Mouse (Mus musculus) midbrain, embryonic 13.5 days (tissue): ENCODE data around the gene Galr3. TPM values are rescaled to one million over a fixed set of nuclear protein-coding genes. Genes with fewer than 3 reads are reported as not detected.
"Not testable (repeated sequence)": the region's sequence is repeated elsewhere in the genome, so short reads cannot be mapped to it uniquely, and the experiment has no call there.

ENCODE experiments used
- ATAC-seq: fragments of 200-750 bp; cut with Nextera tagmentation; 2 replicates; pipeline ENCODE4 v1.8.0; 2017; ENCODE audit warnings: mild to moderate bottlenecking, moderate TSS enrichment, moderate library complexity
- H3K27ac ChIP-seq: fragments of 300-500 bp; sonication (generic); 2 replicates; pipeline ENCODE4 v1.5.1; 2015; ENCODE audit warnings: inconsistent platforms, mild to moderate bottlenecking, moderate library complexity
- H3K27me3 ChIP-seq: fragments of 300-500 bp; sonication (generic); 2 replicates; pipeline ENCODE4 v1.6.1; 2015; ENCODE audit warnings: mild to moderate bottlenecking, inconsistent platforms
- H3K36me3 ChIP-seq: fragments of 300-500 bp; sonication (generic); 2 replicates; pipeline ENCODE4 v1.6.1; 2015; ENCODE audit warnings: mild to moderate bottlenecking, inconsistent platforms
- H3K4me1 ChIP-seq: fragments of 300-500 bp; sonication (generic); replicated peaks from 2 replicates; pipeline ENCODE4 v1.6.1; 2015; ENCODE audit warnings: inconsistent platforms
- H3K4me2 ChIP-seq: fragments of 300-500 bp; sonication (generic); replicated peaks from 2 replicates; pipeline ENCODE4 v1.6.1; 2015; ENCODE audit warnings: moderate library complexity, mild to moderate bottlenecking, inconsistent platforms
- H3K4me3 ChIP-seq: fragments of 300-500 bp; sonication (generic); replicated peaks from 2 replicates; pipeline ENCODE4 v1.5.1; 2015; ENCODE audit warnings: mild to moderate bottlenecking, inconsistent platforms
- H3K9ac ChIP-seq: fragments of 300-500 bp; sonication (generic); replicated peaks from 2 replicates; pipeline ENCODE4 v1.6.1; 2015; ENCODE audit warnings: mild to moderate bottlenecking, inconsistent platforms
- H3K9me3 ChIP-seq: fragments of 300-500 bp; sonication (generic); 2 replicates; pipeline ENCODE4 v1.6.1; 2016; ENCODE audit warnings: mild to moderate bottlenecking, inconsistent platforms
- WGBS: fragments of 180-500 bp; shearing (Covaris S2); methylation state at CpG from one replicate; pipeline ENCODE4 v1.1.7; 2015; 5-methylcytosine and 5-hydroxymethylcytosine counted together
- polyA plus RNA-seq: library from polyadenylated mRNA; unstranded; fragments of >200 nt; fragmentation: Nextera tagmentation; extraction: Ambion mirVana; gene quantifications from 2 replicates; pipeline ENCODE4 v1.2.1, GENCODE M21; 2015

Gene Galr3
- polyA plus RNA-seq, 1 experiment from 2014 or later = not detected

DNA sequence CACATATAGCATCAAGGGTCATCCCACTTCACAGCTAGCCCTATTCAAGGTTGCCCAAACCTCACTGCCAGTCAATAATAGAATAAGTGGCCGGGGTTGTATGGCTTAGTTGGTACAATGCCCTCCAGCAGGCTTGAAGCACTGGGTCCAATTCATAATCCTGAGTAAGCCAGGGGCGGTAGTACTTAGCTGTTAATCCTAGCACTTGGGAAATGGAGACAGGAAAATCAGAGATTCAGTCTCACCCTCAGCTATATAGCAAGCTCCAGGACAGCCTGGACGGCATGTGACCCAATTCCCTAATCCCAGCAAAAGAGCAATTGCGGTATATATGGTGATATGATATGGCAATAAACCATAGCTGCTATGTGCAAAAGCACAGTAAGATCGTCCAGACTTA, 34.6 kb upstream of the Galr3 start:
- no peak overlapping the region for H3K9ac ChIP-seq
- no peak overlapping the region for H3K27ac ChIP-seq
- H3K27me3 ChIP-seq = no peaks in the 10 kb centered on the region
- WGBS = 91% methylated on average over 5 of the region's 5 CpGs
- H3K4me1 ChIP-seq = 0 out of 2 replicates have a peak, but pooled peaks cover 10% of the 10 kb centered on the region
- H3K36me3 ChIP-seq = peaks cover 51% of the 10 kb centered on the region
- no peak overlapping the region for H3K4me2 ChIP-seq
- H3K9me3 ChIP-seq = no peaks in the 10 kb centered on the region
- ATAC-seq = no peak
- no peak overlapping the region for H3K4me3 ChIP-seq

DNA sequence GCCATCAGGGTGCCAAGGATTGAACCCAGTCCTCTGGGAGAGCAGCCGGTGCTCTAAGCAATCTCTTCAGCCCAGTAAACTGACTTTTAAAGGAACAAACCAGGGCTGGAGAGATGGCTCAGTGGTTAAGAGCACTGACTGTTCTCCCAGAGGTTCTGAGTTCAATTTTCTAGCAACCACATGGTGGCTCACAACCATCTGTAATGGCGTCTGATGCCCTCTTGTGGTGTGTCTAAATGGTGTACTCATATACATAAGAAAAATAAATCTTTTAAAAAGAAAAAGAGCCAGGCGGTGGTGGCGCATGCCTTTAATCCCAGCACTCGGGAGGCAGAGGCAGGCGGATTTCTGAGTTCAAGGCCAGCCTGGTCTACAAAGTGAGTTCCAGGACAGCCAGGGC, 33.8 kb upstream of the Galr3 start:
- H3K27ac ChIP-seq, ATAC-seq, H3K27me3 ChIP-seq, H3K4me2 ChIP-seq, H3K9ac ChIP-seq, H3K4me3 ChIP-seq, H3K9me3 ChIP-seq, H3K4me1 ChIP-seq: not testable (repeated sequence)
- peaks cover 43% of the 10 kb centered on the region for H3K36me3 ChIP-seq
- 94% methylated on average over 6 of the region's 6 CpGs for WGBS

- no peak overlapping the region for H3K27ac ChIP-seq
- peaks cover 24% of the 10 kb centered on the region for H3K36me3 ChIP-seq
- H3K9me3 ChIP-seq = no peaks in the 10 kb centered on the region
- no peaks in the 10 kb centered on the region for H3K27me3 ChIP-seq
- WGBS = 68% methylated on average over 5 of the region's 5 CpGs
- H3K4me1 ChIP-seq = peaks cover 16% of the 10 kb centered on the region; the same call in 1 of the 2 replicates
- H3K9ac ChIP-seq = no peak overlapping the region
- H3K4me3 ChIP-seq = no peak overlapping the region
- no peak for ATAC-seq
- no peak overlapping the region for H3K4me2 ChIP-seq
These were observed 32.0 kb upstream of the Galr3 start for GRCm38 (mm10) chr15:79009734-79010133.

- WGBS = 56% methylated on average over 10 of the region's 10 CpGs
- H3K9me3 ChIP-seq = no peaks in the 10 kb centered on the region
These were observed 30.1 kb upstream of the Galr3 start for GRCm38 (mm10) chr15:79011550-79011949.

DNA sequence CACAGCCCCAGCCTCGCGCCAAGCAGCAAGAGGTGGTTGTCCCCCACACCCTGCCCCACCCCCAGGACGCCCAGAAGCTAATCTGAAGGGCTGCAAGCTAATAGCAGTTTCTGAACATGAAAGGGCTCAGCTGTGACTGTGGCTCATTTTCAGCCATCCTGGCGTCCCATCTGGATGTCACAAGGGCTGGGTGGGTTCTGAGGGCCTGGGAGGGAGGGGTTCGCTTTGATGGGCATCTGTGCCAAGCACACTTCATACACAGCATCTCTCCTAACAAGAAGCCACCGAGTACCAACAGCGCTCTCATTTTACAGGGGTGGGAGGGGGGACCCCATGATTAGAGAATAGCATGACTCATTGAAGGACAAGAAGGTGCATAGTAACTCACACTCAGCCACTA, 28.3 kb upstream of the Galr3 start:
- no peak overlapping the region for H3K4me3 ChIP-seq
- no peaks in the 10 kb centered on the region for H3K36me3 ChIP-seq
- peaks cover 16% of the 10 kb centered on the region; the same call in 1 of the 2 replicates for H3K4me1 ChIP-seq
- H3K9me3 ChIP-seq = no peaks in the 10 kb centered on the region
- WGBS = 69% methylated on average over 7 of the region's 7 CpGs
- no peak overlapping the region for H3K27ac ChIP-seq
- H3K27me3 ChIP-seq = no peaks in the 10 kb centered on the region
- H3K9ac ChIP-seq = no peak overlapping the region
- no peak overlapping the region for H3K4me2 ChIP-seq
- peak; percentile 55; the same call in 1 of the 2 replicates for ATAC-seq

More at GRCm38 (mm10) chr15:79011550-79011949, 30.1 kb upstream of the Galr3 start:
- peaks cover 6% of the 10 kb centered on the region for H3K36me3 ChIP-seq
- no peak overlapping the region for H3K4me3 ChIP-seq
- no peak for ATAC-seq
- H3K9ac ChIP-seq = no peak overlapping the region
- no peaks in the 10 kb centered on the region for H3K27me3 ChIP-seq
- H3K4me2 ChIP-seq = no peak overlapping the region
- no peak overlapping the region for H3K27ac ChIP-seq
- peaks cover 16% of the 10 kb centered on the region; the same call in 1 of the 2 replicates for H3K4me1 ChIP-seq

- no peak for ATAC-seq
- Histone ChIP-seq H3K9ac (no peak overlapping the region), H3K4me1 (peaks cover 5% of the 10 kb centered on the region; the same call in 1 of the 2 replicates), H3K4me2 (no peak overlapping the region), H3K4me3 (no peak overlapping the region), H3K27me3 (no peaks in the 10 kb centered on the region), H3K36me3 (no peaks in the 10 kb centered on the region), H3K27ac (no peak overlapping the region), H3K9me3 (no peaks in the 10 kb centered on the region)
- 43% methylated on average over 4 of the region's 4 CpGs for WGBS
These were observed 23.5 kb upstream of the Galr3 start for GRCm38 (mm10) chr15:79018191-79018590.

- Histone ChIP-seq H3K4me1 (no peaks in the 10 kb centered on the region), H3K27me3 (0 out of 2 replicates have a peak, but pooled peaks cover 2% of the 10 kb centered on the region), H3K9ac (no peak overlapping the region), H3K36me3 (no peaks in the 10 kb centered on the region), H3K9me3 (no peaks in the 10 kb centered on the region), H3K4me2 (no peak overlapping the region), H3K4me3 (no peak overlapping the region), H3K27ac (no peak overlapping the region)
- no peak for ATAC-seq
- WGBS = 57% methylated on average over 3 of the region's 3 CpGs
These were observed 22.8 kb upstream of the Galr3 start for GRCm38 (mm10) chr15:79018886-79019285.

- no peak overlapping the region for H3K4me2 ChIP-seq
- 71% methylated on average over 10 of the region's 10 CpGs for WGBS
- H3K9ac ChIP-seq = no peak overlapping the region
- H3K27ac ChIP-seq = no peak overlapping the region
- peaks cover 8% of the 10 kb centered on the region; the same call in 1 of the 2 replicates for H3K27me3 ChIP-seq
- no peaks in the 10 kb centered on the region for H3K9me3 ChIP-seq
- no peaks in the 10 kb centered on the region for H3K36me3 ChIP-seq
- H3K4me3 ChIP-seq = no peak overlapping the region
- H3K4me1 ChIP-seq = peaks cover 26% of the 10 kb centered on the region
- ATAC-seq = no peak
These were observed 18.9 kb upstream of the Galr3 start for GRCm38 (mm10) chr15:79022671-79023230.

DNA sequence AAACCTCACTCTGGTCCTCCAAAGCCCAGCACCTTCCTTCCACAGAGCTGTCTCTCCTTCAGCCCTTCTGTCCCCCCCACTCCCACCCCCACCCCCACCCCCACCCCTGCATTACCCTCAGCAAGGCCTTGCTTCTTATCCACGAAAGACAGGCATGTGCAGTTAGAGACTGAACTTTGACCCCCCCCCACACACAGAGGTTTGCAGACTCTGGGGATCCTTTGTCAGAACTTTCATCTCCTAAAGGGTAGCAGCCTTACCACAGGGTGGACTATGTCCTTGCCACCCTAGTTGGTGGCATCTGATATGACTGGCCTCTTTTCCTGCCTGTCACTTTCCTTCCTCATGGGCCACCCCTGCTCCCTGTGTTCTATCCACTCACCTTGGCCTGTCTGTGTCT, 18.3 kb upstream of the Galr3 start:
- Histone ChIP-seq H3K9me3 (no peaks in the 10 kb centered on the region), H3K36me3 (no peaks in the 10 kb centered on the region), H3K4me3 (no peak overlapping the region), H3K9ac (no peak overlapping the region), H3K4me2 (no peak overlapping the region), H3K4me1 (peaks cover 29% of the 10 kb centered on the region), H3K27me3 (peaks cover 8% of the 10 kb centered on the region; the same call in 1 of the 2 replicates), H3K27ac (no peak overlapping the region)
- ATAC-seq = no peak
- WGBS = 50% methylated on average over 1 of the region's 1 CpGs

- Histone ChIP-seq H3K4me1 (peaks cover 44% of the 10 kb centered on the region), H3K4me2 (peak overlapping the region; percentile 45), H3K27ac (no peak overlapping the region), H3K4me3 (peak overlapping the region; percentile 2), H3K36me3 (no peaks in the 10 kb centered on the region), H3K9me3 (no peaks in the 10 kb centered on the region), H3K27me3 (peaks cover 8% of the 10 kb centered on the region; the same call in 1 of the 2 replicates), H3K9ac (peak overlapping the region; percentile 17; the same call in 1 of the 2 replicates)
- no peak for ATAC-seq
- 8% methylated on average over 15 of the region's 18 CpGs for WGBS
These were observed 15.9 kb upstream of the Galr3 start for GRCm38 (mm10) chr15:79025687-79026308.

DNA sequence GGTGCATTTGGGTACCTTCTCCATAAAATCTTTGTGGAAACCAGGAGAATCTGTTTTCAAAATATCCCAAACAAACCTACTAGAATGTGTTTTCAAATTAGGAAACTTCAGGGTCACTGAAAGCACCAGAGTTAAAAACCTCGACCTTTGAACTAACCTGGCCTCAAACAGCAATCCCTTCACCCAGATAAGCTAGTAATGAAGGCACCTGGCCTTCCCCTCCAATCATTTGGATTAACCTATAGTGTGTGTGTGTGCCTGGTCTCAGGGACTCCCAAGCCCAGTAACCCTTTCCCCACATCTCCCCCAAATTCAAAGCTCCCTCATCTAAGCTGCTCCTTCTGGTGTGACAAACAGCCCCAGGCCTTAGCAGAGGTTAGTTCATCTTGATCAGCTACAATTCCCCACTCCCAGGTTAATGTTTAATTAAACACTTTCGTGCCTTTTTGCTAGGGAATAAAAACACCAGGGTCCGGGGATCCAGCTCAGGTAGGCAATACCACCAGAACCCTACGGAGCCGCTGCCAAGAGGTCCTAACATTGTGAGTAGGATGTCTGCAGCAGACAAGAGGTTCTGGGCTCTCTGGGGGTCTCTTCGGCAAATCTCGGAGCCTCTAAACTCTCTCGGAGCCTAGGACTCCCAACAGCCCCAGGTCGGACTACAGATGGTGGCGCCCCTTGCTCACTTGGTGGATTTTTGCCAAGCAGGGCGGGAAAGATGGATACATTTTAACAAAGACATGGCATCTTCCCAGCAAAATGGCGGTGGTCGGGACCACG, 15.0 kb upstream of the Galr3 start:
- no peaks in the 10 kb centered on the region for H3K36me3 ChIP-seq
- H3K9me3 ChIP-seq = no peaks in the 10 kb centered on the region
- peak overlapping the region; percentile 99; the same call in 1 of the 2 replicates for H3K9ac ChIP-seq
- peak overlapping the region; percentile 60; the same call in 1 of the 2 replicates for H3K4me3 ChIP-seq
- ATAC-seq = no peak
- WGBS = 45% methylated on average over 14 of the region's 14 CpGs
- peaks cover 53% of the 10 kb centered on the region for H3K4me1 ChIP-seq
- peaks cover 8% of the 10 kb centered on the region; the same call in 1 of the 2 replicates for H3K27me3 ChIP-seq
- H3K27ac ChIP-seq = no peak overlapping the region
- peak overlapping the region; percentile 99 for H3K4me2 ChIP-seq
